Mouse (Mus musculus): Measurements from ENCODE around the gene Ppih. TPM values are rescaled to one million over a fixed set of nuclear protein-coding genes. Genes with fewer than 3 reads are reported as not detected.

Ppih gene
- polyA plus RNA-seq, 1 experiment, result 26.6 TPM

GRCm38 (mm10) chr4:119261087-119261713, 59.1 kb downstream of the Ppih start:
- Histone ChIP-seq H3K27me3 (ENCODE audit: control insufficient read depth, insufficient read depth, low read length) (no peaks in the 10 kb centered on the region), H3K36me3 (ENCODE audit: control insufficient read depth, insufficient read depth, low read length) (no peaks in the 10 kb centered on the region), H3K4me1 (replicated peaks; ENCODE audit: control insufficient read depth, insufficient read depth, low read length) (peaks cover 5% of the 10 kb centered on the region), H3K27ac (ENCODE audit: control insufficient read depth, insufficient read depth, low read length) (no peak overlapping the region), H3K4me3 (ENCODE audit: control insufficient read depth, insufficient read depth, low read length) (no peak overlapping the region)
- TF ChIP-seq POLR2A (IDR thresholded peaks at IDR 0.05; ENCODE audit: control insufficient read depth, extremely low read depth, insufficient read depth, low read length, poor library complexity) (no peak), CTCF (IDR thresholded peaks at IDR 0.05; ENCODE audit: borderline replicate concordance, control insufficient read depth, extremely low read depth, insufficient read depth, low read length, poor library complexity) (no peak)
- no peak for DNase-seq
- 56% methylated on average over 7 of the region's 7 CpGs for WGBS

GRCm38 (mm10) chr4:119259344-119260254, 60.7 kb downstream of the Ppih start:
- Histone ChIP-seq H3K36me3 (ENCODE audit: control insufficient read depth, insufficient read depth, low read length) (no peaks in the 10 kb centered on the region), H3K4me3 (ENCODE audit: control insufficient read depth, insufficient read depth, low read length) (no peak overlapping the region), H3K4me1 (replicated peaks; ENCODE audit: control insufficient read depth, insufficient read depth, low read length) (peaks cover 5% of the 10 kb centered on the region), H3K27ac (ENCODE audit: control insufficient read depth, insufficient read depth, low read length) (no peak overlapping the region), H3K27me3 (ENCODE audit: control insufficient read depth, insufficient read depth, low read length) (no peaks in the 10 kb centered on the region)
- 96% methylated on average over 15 of the region's 15 CpGs for WGBS
- TF ChIP-seq CTCF (IDR thresholded peaks at IDR 0.05; ENCODE audit: borderline replicate concordance, control insufficient read depth, extremely low read depth, insufficient read depth, low read length, poor library complexity), result no peak
- no peak for TF ChIP-seq POLR2A (IDR thresholded peaks at IDR 0.05; ENCODE audit: control insufficient read depth, extremely low read depth, insufficient read depth, low read length, poor library complexity)
- no peak for DNase-seq

- Histone ChIP-seq H3K4me1 (replicated peaks; ENCODE audit: control insufficient read depth, insufficient read depth, low read length) (peaks cover 3% of the 10 kb centered on the region), H3K36me3 (ENCODE audit: control insufficient read depth, insufficient read depth, low read length) (no peaks in the 10 kb centered on the region), H3K27me3 (ENCODE audit: control insufficient read depth, insufficient read depth, low read length) (no peaks in the 10 kb centered on the region), H3K4me3 (ENCODE audit: control insufficient read depth, insufficient read depth, low read length) (no peak overlapping the region), H3K27ac (ENCODE audit: control insufficient read depth, insufficient read depth, low read length) (no peak overlapping the region)
- TF ChIP-seq POLR2A (IDR thresholded peaks at IDR 0.05; ENCODE audit: control insufficient read depth, extremely low read depth, insufficient read depth, low read length, poor library complexity), result no peak
- no peak for TF ChIP-seq CTCF (IDR thresholded peaks at IDR 0.05; ENCODE audit: borderline replicate concordance, control insufficient read depth, extremely low read depth, insufficient read depth, low read length, poor library complexity)
- no peak for DNase-seq
- WGBS, result 72% methylated on average over 6 of the region's 6 CpGs
Measured at GRCm38 (mm10) chr4:119257083-119257482, 63.3 kb downstream of the Ppih start.

GRCm38 (mm10) chr4:119255351-119255750, 65.0 kb downstream of the Ppih start, which contains the start of gene Cldn19:
Gene Cldn19 (plus strand): TSS chr4:119255414.
- TF ChIP-seq POLR2A (IDR thresholded peaks at IDR 0.05; ENCODE audit: control insufficient read depth, extremely low read depth, insufficient read depth, low read length, poor library complexity) (no peak), CTCF (IDR thresholded peaks at IDR 0.05; ENCODE audit: borderline replicate concordance, control insufficient read depth, extremely low read depth, insufficient read depth, low read length, poor library complexity) (no peak)
- H3K36me3 ChIP-seq (ENCODE audit: control insufficient read depth, insufficient read depth, low read length), result no peaks in the 10 kb centered on the region
- 93% methylated on average over 12 of the region's 12 CpGs for WGBS
- H3K4me1 ChIP-seq (replicated peaks; ENCODE audit: control insufficient read depth, insufficient read depth, low read length), result peaks cover 3% of the 10 kb centered on the region
- H3K27me3 ChIP-seq (ENCODE audit: control insufficient read depth, insufficient read depth, low read length), result no peaks in the 10 kb centered on the region
- H3K27ac ChIP-seq (ENCODE audit: control insufficient read depth, insufficient read depth, low read length), result no peak within 1 kb of the TSS
- H3K4me3 ChIP-seq (ENCODE audit: control insufficient read depth, insufficient read depth, low read length), result no peak within 1 kb of the TSS
- no peak for DNase-seq

GRCm38 (mm10) chr4:119254012-119254618, 66.2 kb downstream of the Ppih start:
- H3K27ac ChIP-seq (ENCODE audit: control insufficient read depth, insufficient read depth, low read length), result no peak overlapping the region
- 84% methylated on average over 9 of the region's 9 CpGs for WGBS
- H3K36me3 ChIP-seq (ENCODE audit: control insufficient read depth, insufficient read depth, low read length), result no peaks in the 10 kb centered on the region
- TF ChIP-seq CTCF (IDR thresholded peaks at IDR 0.05; ENCODE audit: borderline replicate concordance, control insufficient read depth, extremely low read depth, insufficient read depth, low read length, poor library complexity) (no peak), POLR2A (IDR thresholded peaks at IDR 0.05; ENCODE audit: control insufficient read depth, extremely low read depth, insufficient read depth, low read length, poor library complexity) (no peak)
- peaks cover 3% of the 10 kb centered on the region for H3K4me1 ChIP-seq (replicated peaks; ENCODE audit: control insufficient read depth, insufficient read depth, low read length)
- H3K4me3 ChIP-seq (ENCODE audit: control insufficient read depth, insufficient read depth, low read length), result no peak overlapping the region
- no peak for DNase-seq
- H3K27me3 ChIP-seq (ENCODE audit: control insufficient read depth, insufficient read depth, low read length), result no peaks in the 10 kb centered on the region
